Mouse (Mus musculus): ENCODE data around the gene Sash1.

The Sash1 gene

GRCm38 (mm10) chr10:8682341-8682740 is 203.5 kb downstream of the Sash1 start:
- no peak for DNase-seq (ENCODE audit: inconsistent ontology term)

GRCm38 (mm10) chr10:8676722-8677121 is 209.1 kb downstream of the Sash1 start:
- DNase-seq (ENCODE audit: inconsistent ontology term) = peak; percentile 74

All from Muller cell, postnatal 12 days (primary cell).